Mouse (Mus musculus): ENCODE measurements around the gene Habp2. TPM values are rescaled to one million over a fixed set of nuclear protein-coding genes. Genes with fewer than 3 reads are reported as not detected.

Gene Habp2
- total and polyA plus RNA-seq, 3 experiments = not detected

DNA sequence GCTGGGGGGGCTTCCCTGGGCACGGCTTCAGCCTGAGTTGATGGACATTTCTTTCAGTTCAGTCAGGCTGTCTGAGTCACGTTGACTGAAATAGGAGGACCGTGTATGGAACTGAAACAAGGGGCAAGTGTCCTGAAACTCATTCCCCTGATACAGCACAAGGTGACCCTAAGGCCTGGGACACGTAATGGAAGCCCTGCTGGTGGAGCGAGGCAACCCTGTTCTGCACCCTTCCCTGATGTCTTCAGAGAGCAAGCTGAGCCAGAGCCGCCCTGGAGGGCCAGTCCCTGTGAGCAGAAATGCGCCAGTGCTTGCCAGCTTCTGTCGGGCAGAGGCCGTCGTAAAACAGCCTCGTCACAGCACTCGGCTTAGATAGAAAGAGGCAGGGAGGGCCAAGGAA lies 49.9 kb downstream of the Habp2 start:
- H3K27me3 ChIP-seq (replicated peaks) = peaks cover 78% of the 10 kb centered on the region
- TF ChIP-seq ETS1 (conservative IDR thresholded peaks at IDR 0.05; ENCODE audit: low read depth, low read length) = no peak
- TF ChIP-seq BHLHE40 (IDR thresholded peaks at IDR 0.05; ENCODE audit: low read depth, low read length) = no peak
- no peak for TF ChIP-seq CHD1 (IDR thresholded peaks at IDR 0.05; ENCODE audit: low read depth, low read length)
- TF ChIP-seq KAT2A (IDR thresholded peaks at IDR 0.05; ENCODE audit: insufficient replicate concordance, low read length) = no peak
- TF ChIP-seq ZNF384 (IDR thresholded peaks at IDR 0.05; ENCODE audit: low read depth, low read length) = no peak
- TF ChIP-seq ZC3H11A (IDR thresholded peaks at IDR 0.05; ENCODE audit: low read depth, low read length) = no peak
- H3K36me3 ChIP-seq (replicated peaks in 1 of 2; ENCODE audit: control insufficient read depth in 1 of 2, insufficient read depth in 1 of 2, low read length in 1 of 2) = no peaks in the 10 kb centered on the region
- dilution Hi-C loops (cut with MboI; ENCODE audit: extremely low pct_ligation_motif_present, extremely low pct_unique_long_range_greater_than_20kb, low sequenced_read_pairs) = no loop called here
- no peak overlapping the region for H3K9ac ChIP-seq (ENCODE audit: insufficient read depth, low read depth)
- peaks cover 0 to 4% of the 10 kb centered on the region in 2 experiments; a peak in 1 of 4 replicates for H3K4me1 ChIP-seq (ENCODE audit: control insufficient read depth in 1 of 2, insufficient read depth in 2 of 2)
- H3K4me3 ChIP-seq (replicated peaks in 1 of 3; ENCODE audit: low read depth in 2 of 3, low read length in 2 of 3, poor library complexity in 1 of 3) = no peak overlapping the region
- in situ Hi-C loops (cut with MboI; ENCODE audit: low pct_ligation_motif_present, low pct_unique_long_range_greater_than_20kb, low sequenced_read_pairs) = no loop called here
- H3K79me2 ChIP-seq (replicated peaks; ENCODE audit: control insufficient read depth, extremely low read depth, insufficient read depth, poor library complexity, severe bottlenecking) = no peaks in the 10 kb centered on the region
- no peak overlapping the region for H3K27ac ChIP-seq (ENCODE audit: insufficient read depth, low read depth)
- no peak overlapping the region for H3K4me2 ChIP-seq (ENCODE audit: insufficient read depth, low read depth, poor library complexity, severe bottlenecking)
- DNase-seq (ENCODE audit: extremely low read depth) = no peak
- H3K9me3 ChIP-seq (replicated peaks; ENCODE audit: low read length) = peaks cover 3% of the 10 kb centered on the region

DNA sequence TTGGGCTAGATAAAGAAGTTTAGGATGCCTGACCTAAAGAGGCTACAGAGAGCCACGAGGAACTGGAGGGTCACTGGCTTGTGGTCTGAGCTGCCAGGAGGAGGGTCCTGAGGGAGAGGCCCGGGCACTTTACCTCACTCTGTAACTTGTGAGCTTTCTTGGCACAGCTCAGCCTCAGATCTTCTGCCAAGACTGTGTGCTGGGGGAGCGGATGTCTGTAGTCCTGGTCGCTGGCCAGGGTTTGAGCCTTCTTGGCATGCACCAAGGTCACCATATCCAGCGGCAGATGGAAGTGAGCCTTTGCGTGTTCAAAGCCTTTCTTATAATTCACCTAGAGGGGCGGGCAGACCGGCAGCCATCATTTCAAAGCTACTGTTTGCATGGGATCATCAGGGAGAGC lies 55.1 kb downstream of the Habp2 start:
- dilution Hi-C loops (cut with MboI; ENCODE audit: extremely low pct_ligation_motif_present, extremely low pct_unique_long_range_greater_than_20kb, low sequenced_read_pairs) = no loop called here
- Histone ChIP-seq H3K36me3 (replicated peaks in 1 of 2; ENCODE audit: control insufficient read depth in 1 of 2, insufficient read depth in 1 of 2, low read length in 1 of 2) (no peaks in the 10 kb centered on the region), H3K79me2 (replicated peaks; ENCODE audit: control insufficient read depth, extremely low read depth, insufficient read depth, poor library complexity, severe bottlenecking) (no peaks in the 10 kb centered on the region), H3K27me3 (replicated peaks) (peaks cover 88% of the 10 kb centered on the region), H3K9me3 (replicated peaks; ENCODE audit: low read length) (peaks cover 3% of the 10 kb centered on the region), H3K4me3 (replicated peaks in 1 of 3; ENCODE audit: low read depth in 2 of 3, low read length in 2 of 3, poor library complexity in 1 of 3) (no peak overlapping the region), H3K4me2 (ENCODE audit: insufficient read depth, low read depth, poor library complexity, severe bottlenecking) (no peak overlapping the region), H3K9ac (ENCODE audit: insufficient read depth, low read depth) (no peak overlapping the region), H3K4me1 (ENCODE audit: control insufficient read depth in 1 of 2, insufficient read depth in 2 of 2) (peaks cover 0 to 4% of the 10 kb centered on the region in 2 experiments; a peak in 1 of 4 replicates), H3K27ac (ENCODE audit: insufficient read depth, low read depth) (no peak overlapping the region)
- no peak for TF ChIP-seq POLR2AphosphoS2 (IDR thresholded peaks at IDR 0.05; ENCODE audit: low read depth, low read length)
- TF ChIP-seq JUND (conservative IDR thresholded peaks at IDR 0.05; ENCODE audit: low read depth, low read length) = no peak
- TF ChIP-seq MEF2A (IDR thresholded peaks at IDR 0.05; ENCODE audit: borderline replicate concordance, low read depth, low read length) = no peak
- no peak for TF ChIP-seq CHD2 (IDR thresholded peaks at IDR 0.05; ENCODE audit: low read length)
- TF ChIP-seq RAD21 (IDR thresholded peaks at IDR 0.05; ENCODE audit: low read depth, low read length) = no peak
- no peak for TF ChIP-seq BHLHE40 (IDR thresholded peaks at IDR 0.05; ENCODE audit: low read depth, low read length)
- TF ChIP-seq E2F4 (IDR thresholded peaks at IDR 0.05; ENCODE audit: insufficient replicate concordance, low read depth, low read length) = no peak
- no peak for TF ChIP-seq MAX (IDR thresholded peaks at IDR 0.05; ENCODE audit: low read length)
- no peak for TF ChIP-seq ELF1 (IDR thresholded peaks at IDR 0.05; ENCODE audit: low read depth, low read length)
- TF ChIP-seq GABPA (IDR thresholded peaks at IDR 0.05; ENCODE audit: insufficient replicate concordance, low read depth, low read length) = no peak
- no peak for TF ChIP-seq MAFK (IDR thresholded peaks at IDR 0.05; ENCODE audit: insufficient replicate concordance, low read length)
- TF ChIP-seq ETS1 (conservative IDR thresholded peaks at IDR 0.05; ENCODE audit: low read depth, low read length) = no peak
- no peak for TF ChIP-seq CHD1 (IDR thresholded peaks at IDR 0.05; ENCODE audit: low read depth, low read length)
- no peak for TF ChIP-seq CTCF (conservative IDR thresholded peaks at IDR 0.05 in 1 of 2, IDR thresholded peaks at IDR 0.05 in 1 of 2; ENCODE audit: low read depth in 2 of 2, low read length in 2 of 2)
- no peak for TF ChIP-seq KAT2A (IDR thresholded peaks at IDR 0.05; ENCODE audit: insufficient replicate concordance, low read length)
- no peak for TF ChIP-seq USF1 (IDR thresholded peaks at IDR 0.05; ENCODE audit: low read depth, low read length)
- TF ChIP-seq MYC (IDR thresholded peaks at IDR 0.05; ENCODE audit: low read depth, low read length) = no peak
- TF ChIP-seq ZMIZ1 (IDR thresholded peaks at IDR 0.05; ENCODE audit: low read depth, low read length) = no peak
- in situ Hi-C loops (cut with MboI; ENCODE audit: low pct_ligation_motif_present, low pct_unique_long_range_greater_than_20kb, low sequenced_read_pairs) = no loop called here
- no peak for DNase-seq (ENCODE audit: extremely low read depth)

Measured in CH12.LX (cell line).